Mouse (Mus musculus): Measurements from ENCODE around the gene Cit.

Gene Cit

DNA sequence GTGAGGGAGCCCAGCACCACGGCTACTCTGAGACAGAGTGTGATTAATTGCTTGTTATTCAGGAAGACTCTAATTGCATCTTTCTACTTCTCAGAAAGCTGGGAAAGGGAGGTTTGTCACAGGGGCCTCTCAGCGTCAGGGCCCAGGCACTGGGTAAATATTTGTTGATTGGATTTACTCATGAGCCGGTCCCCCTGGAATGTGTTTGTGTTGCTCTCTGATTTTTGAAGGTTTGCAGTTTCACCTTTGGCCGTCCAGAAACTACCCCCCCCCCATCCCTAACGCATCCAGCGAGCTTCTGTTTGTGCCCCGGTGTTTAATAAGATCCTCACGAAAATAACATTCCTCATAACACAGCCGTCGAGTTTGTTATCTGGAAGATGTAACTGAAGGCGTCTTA is 65.4 kb downstream of the Cit start:
- DNase-seq (ENCODE audit: low read depth), result no peak

DNA sequence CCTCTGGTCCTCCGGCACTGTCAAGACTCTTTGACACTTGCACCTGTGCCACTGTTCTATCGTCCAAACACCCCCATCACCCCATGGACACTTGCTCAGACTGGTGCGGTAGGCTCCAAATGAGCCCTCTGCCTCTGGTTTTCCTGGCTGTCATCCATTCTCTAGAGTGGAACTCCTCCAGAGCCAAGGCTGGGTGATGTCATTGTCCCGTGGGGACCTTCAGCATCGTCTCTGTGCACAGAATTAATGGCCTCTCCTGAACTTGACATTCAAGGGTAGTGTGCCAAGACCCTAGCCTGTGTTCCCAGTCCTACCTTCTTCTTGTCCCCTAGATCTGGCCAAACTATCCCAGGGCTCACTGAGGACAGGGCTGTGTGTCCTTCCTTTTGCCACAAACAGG is 70.4 kb downstream of the Cit start:
- DNase-seq (ENCODE audit: low read depth), result no peak

DNA sequence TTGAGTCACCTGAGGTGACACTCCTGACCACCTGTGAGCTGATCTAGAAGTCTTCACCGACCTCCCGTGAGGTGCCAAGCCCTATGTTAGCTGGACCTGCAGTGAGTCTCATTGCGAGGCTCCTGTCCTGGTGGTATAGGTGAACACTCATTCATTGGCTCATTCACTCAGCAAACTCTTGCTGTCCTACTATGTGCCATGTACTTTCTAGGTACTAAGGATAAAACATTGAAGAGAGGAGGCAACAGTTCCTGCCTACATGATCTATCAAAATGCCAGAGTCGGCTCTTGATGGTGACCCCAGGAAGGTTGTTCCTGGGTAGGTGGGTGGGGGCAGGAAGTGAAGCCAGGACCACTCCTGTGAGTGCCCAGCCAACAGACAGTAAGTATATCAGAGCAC is 72.9 kb downstream of the Cit start:
- DNase-seq (ENCODE audit: low read depth), result no peak

DNA sequence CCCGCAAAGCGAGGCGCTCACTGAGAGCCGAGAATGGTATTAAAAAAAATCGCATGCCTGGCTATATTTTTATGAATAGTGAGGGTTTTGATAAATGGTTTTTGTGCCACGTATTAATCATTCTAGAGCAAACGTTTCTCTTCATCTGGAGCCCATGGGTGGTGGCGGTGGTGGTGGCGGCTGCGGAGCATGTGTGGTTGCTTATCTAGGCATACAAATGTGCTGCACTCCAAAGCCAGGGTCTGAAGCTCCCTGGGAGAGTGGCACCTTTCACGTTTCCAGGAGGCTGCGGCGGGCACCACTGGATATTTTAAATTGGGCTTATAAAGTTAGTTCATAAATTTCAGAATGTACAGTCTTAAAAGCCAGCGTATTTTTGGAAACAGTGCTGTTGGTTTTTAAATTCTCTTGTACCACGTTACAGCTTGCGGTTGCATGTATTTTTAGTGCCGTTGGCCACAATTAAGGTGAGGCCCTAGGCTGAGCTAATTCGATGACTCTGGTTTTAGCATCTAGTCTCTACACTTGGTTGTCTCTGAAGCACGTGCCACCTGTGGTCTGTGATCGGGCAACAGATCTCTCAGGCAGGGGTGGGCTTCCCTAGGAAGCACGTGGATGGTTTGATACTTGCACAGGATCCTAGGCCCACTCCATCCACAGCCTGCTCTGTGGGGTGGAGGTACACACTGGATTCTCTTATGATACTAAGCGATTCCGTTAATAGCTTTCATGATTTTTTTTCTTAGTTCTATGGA is 73.7 kb downstream of the Cit start:
- DNase-seq (ENCODE audit: low read depth), result no peak

- no peak for DNase-seq (ENCODE audit: low read depth)
These were observed 76.9 kb downstream of the Cit start for GRCm38 (mm10) chr5:115921990-115922389.

- DNase-seq (ENCODE audit: low read depth), result no peak
These were observed 79.9 kb downstream of the Cit start for GRCm38 (mm10) chr5:115924946-115925345.

DNA sequence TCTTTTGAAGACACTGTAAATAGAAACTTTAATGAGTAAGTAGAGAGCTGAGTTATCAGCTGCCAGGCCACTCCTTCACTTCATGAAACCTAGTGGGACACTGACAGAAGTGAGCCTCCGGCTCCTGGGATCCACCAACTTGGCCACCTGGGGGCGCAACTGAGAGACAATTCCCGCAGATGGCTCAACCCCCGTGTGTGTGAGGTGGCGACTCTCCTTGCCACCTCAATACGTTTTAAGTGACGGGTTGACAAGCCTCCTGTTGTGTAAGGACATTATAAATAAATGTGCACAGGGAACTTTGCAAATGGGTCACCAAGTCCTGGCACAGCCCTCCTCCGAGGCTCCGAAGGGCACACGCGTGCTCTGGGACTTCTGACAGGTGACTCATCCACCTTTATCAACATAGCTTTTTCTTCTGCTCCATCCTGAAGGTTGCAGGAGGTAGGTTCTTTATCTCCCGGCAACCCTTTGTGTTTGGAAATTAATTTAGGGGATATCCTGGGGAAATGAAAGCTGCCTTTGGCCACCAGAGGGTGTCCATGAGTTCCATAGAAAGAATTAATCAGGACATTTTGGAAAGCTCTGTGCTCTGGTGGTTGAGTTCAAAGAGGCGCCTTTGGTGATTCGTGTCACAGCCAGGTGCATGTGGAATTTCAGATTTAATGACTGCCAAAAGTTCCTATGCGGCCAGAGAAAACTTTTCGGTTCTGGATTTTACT is 83.9 kb downstream of the Cit start:
- peak; percentile 31 for DNase-seq (ENCODE audit: low read depth)

- DNase-seq (ENCODE audit: low read depth), result no peak
These were observed 87.2 kb downstream of the Cit start for GRCm38 (mm10) chr5:115932325-115932724.

DNA sequence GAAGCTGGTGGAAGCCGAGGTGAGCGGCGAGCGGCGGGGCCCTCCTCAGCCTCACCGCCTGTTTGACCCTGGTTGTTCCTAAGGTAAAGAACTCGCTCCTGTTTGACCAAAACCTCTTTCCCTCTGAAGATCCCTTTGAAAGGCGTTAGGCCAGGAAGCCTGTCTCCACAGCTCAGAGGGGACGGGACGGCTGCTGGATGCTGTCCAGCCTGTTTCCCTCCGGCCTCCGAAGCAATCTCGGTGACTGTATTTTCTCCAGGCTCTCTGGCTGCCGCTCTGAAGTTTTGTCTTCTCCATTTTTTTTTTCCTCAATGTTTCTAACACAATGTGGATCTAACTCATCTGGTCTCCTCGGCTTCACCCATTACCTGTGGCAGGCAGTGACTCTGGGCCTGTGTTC is 91.8 kb downstream of the Cit start:
- DNase-seq (ENCODE audit: low read depth), result no peak

GRCm38 (mm10) chr5:115937566-115937965 is 92.5 kb downstream of the Cit start:
- no peak for DNase-seq (ENCODE audit: low read depth)

GRCm38 (mm10) chr5:115938999-115939398 is 93.9 kb downstream of the Cit start:
- no peak for DNase-seq (ENCODE audit: low read depth)

DNA sequence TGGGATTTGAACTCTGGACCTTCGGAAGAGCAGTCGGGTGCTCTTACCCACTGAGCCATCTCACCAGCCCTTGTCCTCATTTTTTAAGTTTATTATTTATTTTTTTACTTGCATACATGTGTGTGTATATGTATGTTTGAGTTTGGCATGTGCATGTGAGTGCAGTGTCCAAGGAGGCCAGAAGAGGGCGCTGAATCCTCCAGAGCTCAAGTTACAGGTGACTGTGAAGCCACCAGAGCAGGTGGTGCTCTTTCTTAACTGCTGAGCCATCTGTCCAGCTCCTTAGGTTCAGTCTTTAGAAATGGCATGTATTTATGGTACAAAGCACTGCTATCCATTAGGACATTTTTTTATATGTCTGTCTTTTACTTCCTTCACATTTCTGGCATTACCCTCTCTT is 97.3 kb downstream of the Cit start:
- DNase-seq (ENCODE audit: low read depth), result peak; percentile 18

- no peak for DNase-seq (ENCODE audit: low read depth)
These were observed 99.9 kb downstream of the Cit start for GRCm38 (mm10) chr5:115944791-115945490.

DNA sequence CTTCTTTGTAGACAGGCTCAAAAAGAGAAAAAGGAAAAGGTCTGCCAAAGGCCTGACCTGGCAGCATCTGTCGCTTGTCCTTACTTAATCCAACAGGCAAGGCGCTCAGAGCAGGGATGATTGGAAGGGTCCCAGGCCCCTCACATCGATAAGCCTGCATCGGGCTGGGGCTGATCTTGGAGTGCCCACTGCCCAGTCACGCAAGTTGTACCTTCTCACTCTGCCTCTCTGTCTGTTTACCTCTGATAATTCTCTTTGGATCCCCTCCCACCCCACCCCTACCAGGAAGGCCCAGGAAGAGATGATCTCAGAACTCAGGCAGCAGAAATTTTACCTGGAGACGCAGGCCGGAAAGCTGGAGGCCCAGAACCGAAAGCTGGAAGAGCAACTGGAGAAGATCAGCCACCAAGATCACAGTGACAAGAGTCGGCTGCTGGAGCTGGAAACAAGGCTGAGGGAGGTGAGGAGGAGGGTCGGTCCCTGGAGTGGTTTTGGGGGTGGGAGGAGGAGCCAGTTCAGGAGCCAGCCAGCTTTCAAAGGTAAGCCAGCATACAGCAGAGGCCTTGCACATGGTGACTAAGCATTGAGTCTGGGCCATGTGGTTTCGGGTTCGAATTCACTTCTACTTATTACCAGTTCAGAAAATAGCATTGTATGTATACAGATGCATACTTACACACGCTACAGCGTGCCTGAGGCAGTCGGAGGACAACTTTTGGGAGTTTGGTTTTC is 102.7 kb downstream of the Cit start:
- no peak for DNase-seq (ENCODE audit: low read depth)

- no peak for DNase-seq (ENCODE audit: low read depth)
These were observed 105.9 kb downstream of the Cit start for GRCm38 (mm10) chr5:115950936-115951335.

GRCm38 (mm10) chr5:115953173-115953572 is 108.1 kb downstream of the Cit start:
- peak; percentile 48 for DNase-seq (ENCODE audit: low read depth)

GRCm38 (mm10) chr5:115954084-115954483 is 109.0 kb downstream of the Cit start:
- DNase-seq (ENCODE audit: low read depth), result no peak

DNA sequence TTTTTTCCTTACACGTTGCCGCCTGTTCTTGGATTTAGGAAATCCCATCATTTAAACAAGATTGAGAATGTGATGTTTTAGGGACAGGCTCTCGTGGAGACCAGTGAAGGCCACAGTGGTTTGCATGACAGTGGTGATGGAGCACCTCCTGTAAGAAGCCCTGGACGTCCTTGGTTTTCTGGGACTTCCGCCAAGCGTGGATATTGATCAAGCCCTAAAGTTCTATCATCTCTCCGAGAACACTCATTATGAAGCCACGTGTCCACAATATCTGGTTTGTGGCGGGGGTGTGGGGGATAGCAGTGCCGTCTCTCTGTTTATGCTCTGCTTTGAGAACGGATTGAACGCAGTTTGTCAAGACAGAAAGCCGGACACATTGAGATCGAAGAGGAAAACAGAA is 109.5 kb downstream of the Cit start:
- no peak for DNase-seq (ENCODE audit: low read depth)

DNA sequence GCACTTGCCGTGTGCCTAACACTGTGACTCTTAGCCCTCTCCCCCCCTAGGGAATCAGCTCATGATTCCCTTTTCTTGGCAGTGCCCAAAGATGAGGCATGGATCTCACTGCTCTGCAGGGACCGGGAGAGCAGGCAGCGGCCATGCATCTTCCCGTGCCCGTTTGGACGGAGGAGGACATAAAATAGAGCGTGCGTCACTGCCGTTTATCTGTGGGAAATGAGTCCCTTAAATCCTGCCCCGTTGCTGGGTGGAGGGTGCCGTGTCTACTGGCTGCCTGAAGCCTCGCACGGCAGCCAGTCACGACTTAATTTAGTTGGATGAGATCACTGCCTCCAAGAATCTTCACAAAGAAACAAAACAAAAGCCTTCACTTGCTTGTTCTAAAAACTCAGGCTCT is 110.1 kb downstream of the Cit start:
- no peak for DNase-seq (ENCODE audit: low read depth)

DNA sequence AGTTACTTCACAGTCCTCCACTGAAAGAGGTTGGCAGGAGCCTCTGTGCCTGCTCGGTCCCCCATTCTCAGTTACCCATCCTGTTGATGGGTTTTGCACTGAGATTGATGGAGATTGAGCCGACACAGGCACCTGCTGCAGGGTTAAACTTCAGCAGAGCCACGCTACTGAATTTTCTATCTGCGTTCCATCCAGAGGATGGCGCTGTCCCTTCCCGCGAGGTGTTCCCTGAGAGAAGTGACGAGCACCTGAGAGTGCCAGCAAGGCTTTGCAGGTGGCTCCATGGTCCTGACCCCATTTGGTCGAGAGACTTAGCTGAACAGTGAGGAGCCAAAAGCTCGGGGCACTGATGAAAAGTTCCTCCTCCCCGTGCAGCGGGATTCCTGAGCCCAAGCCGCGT is 111.0 kb downstream of the Cit start:
- no peak for DNase-seq (ENCODE audit: low read depth)

DNA sequence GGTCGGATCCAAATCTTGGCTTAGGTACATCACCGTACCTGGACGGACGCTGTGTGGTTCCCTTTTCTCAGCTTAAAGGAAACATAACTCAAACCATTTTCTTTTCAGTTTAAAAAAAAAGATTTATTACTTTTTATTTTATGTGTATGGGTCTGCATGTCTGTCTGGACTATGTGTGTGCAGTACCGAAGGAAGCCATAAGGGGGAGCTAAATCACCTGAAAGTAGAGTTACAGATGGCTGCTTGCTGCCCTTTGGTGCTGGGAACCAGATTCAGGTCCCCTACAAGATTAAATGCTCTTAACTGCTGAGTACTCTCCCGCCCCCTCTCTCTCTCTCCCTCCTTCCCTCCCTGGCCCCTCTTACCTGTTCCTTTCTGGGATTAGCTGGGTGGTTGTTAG is 112.1 kb downstream of the Cit start:
- DNase-seq (ENCODE audit: low read depth), result no peak

- DNase-seq (ENCODE audit: low read depth), result no peak
These were observed 113.3 kb downstream of the Cit start for GRCm38 (mm10) chr5:115958344-115958743.
